9 mouse cellular contexts compared by ENCODE assay signal in genomic region chr8:87974122-87974758, GRCm38 (mm10). TPM values are rescaled to one million over a fixed set of nuclear protein-coding genes. Genes with fewer than 3 reads are reported as not detected.
A peak's percentile ranks its signal among the peaks of the same experiment; 100 is the strongest.
DNase-seq lines count a peak whose midpoint lies in the region; ATAC-seq and TF ChIP-seq lines count a peak whose summit lies in the region.
"Had no signal": no experiment of that assay in that cellular context is flagged by ENCODE, and none has a peak within 500 bp of the region (broad histone marks: within the 10 kb centered on the region; RNA-seq: fewer than 3 reads in every experiment).

No protein-coding gene starts in this region.

- peak; percentile 6 for DNase-seq in lung, adult 2 months
- DNase-seq in lung, postnatal 36 days: no peak
- DNase-seq in kidney, postnatal 14 days: peak; percentile 29
- DNase-seq in thymus, postnatal 4 days: no peak
- DNase-seq in cerebellum, postnatal 36 days: no peak
- no peak for DNase-seq in gastrocnemius, postnatal 25 days
- DNase-seq: thymus, postnatal 14 days had no signal

- no peak for TF ChIP-seq CTCF in lung, adult 2 months (IDR thresholded peaks at IDR 0.05; ENCODE audit: insufficient read depth, low read length)
- no peak for TF ChIP-seq CTCF in olfactory bulb, adult 2 months (IDR thresholded peaks at IDR 0.05; ENCODE audit: insufficient read depth, low read depth, low read length)

- no peaks in the 10 kb centered on the region for H3K9me3 ChIP-seq in forebrain, embryonic 16.5 days (ENCODE audit: control insufficient read depth, low read length)

- peaks cover 12% of the 10 kb centered on the region for H3K4me1 ChIP-seq in lung, adult 2 months (ENCODE audit: control insufficient read depth, insufficient read depth, low read length)
- H3K4me1 ChIP-seq in forebrain, embryonic 16.5 days (replicated peaks; ENCODE audit: control insufficient read depth, insufficient read depth, low read length): peaks cover 14% of the 10 kb centered on the region
- H3K4me1 ChIP-seq in olfactory bulb, adult 2 months (ENCODE audit: control insufficient read depth, insufficient read depth, low read length): peaks cover 10% of the 10 kb centered on the region

- no peak for ATAC-seq in forebrain, embryonic 16.5 days

- TF ChIP-seq POLR2A in lung, adult 2 months (IDR thresholded peaks at IDR 0.05; ENCODE audit: borderline replicate concordance, extremely low read depth, low read depth, low read length): no peak
- TF ChIP-seq POLR2A in olfactory bulb, adult 2 months (IDR thresholded peaks at IDR 0.05; ENCODE audit: insufficient read depth, low read depth, low read length): no peak

- peak overlapping the region; percentile 52 for H3K9ac ChIP-seq in forebrain, embryonic 16.5 days (replicated peaks; ENCODE audit: low read depth, low read length)

- no peaks in the 10 kb centered on the region for H3K27me3 ChIP-seq in forebrain, embryonic 16.5 days (replicated peaks; ENCODE audit: control insufficient read depth, insufficient read depth, low read length)

- peak overlapping the region; percentile 68 for H3K4me2 ChIP-seq in forebrain, embryonic 16.5 days (ENCODE audit: low read length)

- no peak overlapping the region for H3K4me3 ChIP-seq in lung, adult 2 months (replicated peaks; ENCODE audit: extremely low read depth, low read depth, low read length)
- peak overlapping the region; percentile 29 for H3K4me3 ChIP-seq in forebrain, embryonic 16.5 days (replicated peaks; ENCODE audit: low read length)
- H3K4me3 ChIP-seq in olfactory bulb, adult 2 months (ENCODE audit: insufficient read depth, low read depth, low read length): peak overlapping the region; percentile 3; the same call in 1 of the 2 replicates

- 13% methylated on average over 21 of the region's 21 CpGs for WGBS in lung, adult 2 months
- WGBS in forebrain, embryonic 16.5 days: 4% methylated on average over 21 of the region's 21 CpGs
- 12% methylated on average over 21 of the region's 21 CpGs for WGBS in olfactory bulb, adult 2 months

- no peaks in the 10 kb centered on the region for H3K36me3 ChIP-seq in forebrain, embryonic 16.5 days (ENCODE audit: control insufficient read depth, insufficient read depth)

- 0 out of 2 replicates have a peak overlapping the region, but pooled peaks have one; percentile 9 for H3K27ac ChIP-seq in forebrain, embryonic 16.5 days (ENCODE audit: low read length)
- H3K27ac ChIP-seq in olfactory bulb, adult 2 months (ENCODE audit: insufficient read depth, low read depth, low read length): no peak overlapping the region

RNA-seq across cellular contexts. Expression of gene Zfp423, which starts 14.8 kb away (rescaled TPM):
- 6.4 and 7.5 TPM in 2 replicates for polyA plus RNA-seq in lung, adult 2 months (2012; rRNA removed)
- polyA plus RNA-seq in forebrain, embryonic 16.5 days (2015; fragmentation: Nextera tagmentation; extraction: Ambion mirVana): 13.3 and 20.6 TPM in 2 replicates
- polyA plus RNA-seq in olfactory bulb, adult 2 months (2012; ENCODE audit: insufficient read depth, insufficient read length, low replicate concordance, missing spikeins): not detected in 2 replicates
- total RNA-seq in gastrocnemius, postnatal 25 days (2021): 10 to 100 TPM; 15.6 to 16.4 TPM

Comparison
In these comparisons a context has a peak if more than half of its experiments do, and no peak if none do; other contexts are left out.
1. DNase-seq: peak in lung, adult 2 months (single experiment) and kidney, postnatal 14 days (single experiment); none in lung, postnatal 36 days (single experiment), thymus, postnatal 4 days (single experiment), cerebellum, postnatal 36 days (0 of 2) and gastrocnemius, postnatal 25 days (single experiment).